Mouse (Mus musculus) erythroblast, embryonic 14.5 days (primary cell): ENCODE results near the gene Sned1. TPM values are rescaled to one million over a fixed set of nuclear protein-coding genes. Genes with fewer than 3 reads are reported as not detected.
"Not testable (repeated sequence)": the region's sequence is repeated elsewhere in the genome, so short reads cannot be mapped to it uniquely, and the experiment has no call there.

ENCODE experiments used
- H3K27me3 ChIP-seq: 2 replicates; pipeline ENCODE4 v1.6.1; 2012; ENCODE audit warnings: inconsistent platforms; ENCODE audit not compliant: control insufficient read depth
- H3K36me3 ChIP-seq: 2 replicates; pipeline ENCODE4 v1.6.1; 2012; ENCODE audit warnings: mild to moderate bottlenecking, inconsistent platforms; ENCODE audit not compliant: control insufficient read depth
- H3K4me1 ChIP-seq: 2 replicates; pipeline ENCODE4 v1.6.1; 2012; ENCODE audit warnings: inconsistent platforms; ENCODE audit not compliant: control insufficient read depth
- H3K4me3 ChIP-seq: replicated peaks from 2 replicates; pipeline ENCODE3; 2012; ENCODE audit warnings: moderate library complexity, mild to moderate bottlenecking, inconsistent platforms
- H3K9me3 ChIP-seq: 2 replicates; pipeline ENCODE4 v1.6.1; 2012; ENCODE audit warnings: low read length, inconsistent platforms, mixed read lengths; ENCODE audit not compliant: control insufficient read depth
- GATA1 ChIP-seq: IDR thresholded peaks from 2 replicates; pipeline ENCODE4 v1.6.1; 2012; ENCODE audit warnings: low read length, inconsistent platforms, mixed read lengths
- TAL1 ChIP-seq: IDR thresholded peaks from 3 replicates; pipeline ENCODE4 v1.6.1; 2012; ENCODE audit warnings: low read length, inconsistent platforms, mixed read lengths
- polyA plus RNA-seq: library from polyadenylated mRNA; stranded (reverse); fragments of >175 nt; gene quantifications from 2 replicates; pipeline ENCODE4 v1.2.3, GENCODE M21; 2012

Sned1 gene
- polyA plus RNA-seq, 1 experiment: not detected

DNA sequence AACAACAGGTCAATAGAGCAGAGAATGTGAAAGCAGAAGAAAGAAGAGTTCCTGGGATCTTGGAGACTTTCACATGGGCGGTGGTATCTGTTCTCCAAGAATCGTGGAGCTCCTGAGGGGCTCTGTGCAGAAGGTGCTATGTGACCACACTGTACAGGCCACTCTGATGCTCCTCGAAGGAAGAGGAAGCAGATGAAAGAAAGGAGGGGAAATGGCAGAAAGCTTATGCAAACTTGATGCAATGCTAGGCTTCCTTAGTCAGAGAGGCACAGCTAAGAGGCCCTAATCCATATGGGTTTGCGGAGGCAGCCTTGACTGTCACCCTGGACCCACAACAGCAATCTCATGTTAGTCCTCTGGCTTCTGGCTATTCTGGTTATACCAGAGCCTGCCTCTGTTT, 55.3 kb downstream of the Sned1 start:
- Histone ChIP-seq H3K27me3 (no peaks in the 10 kb centered on the region), H3K4me3 (no peak overlapping the region), H3K4me1 (no peaks in the 10 kb centered on the region), H3K36me3 (peaks cover 4% of the 10 kb centered on the region), H3K9me3 (no peaks in the 10 kb centered on the region)
- TF ChIP-seq TAL1 (no peak), GATA1 (no peak)

DNA sequence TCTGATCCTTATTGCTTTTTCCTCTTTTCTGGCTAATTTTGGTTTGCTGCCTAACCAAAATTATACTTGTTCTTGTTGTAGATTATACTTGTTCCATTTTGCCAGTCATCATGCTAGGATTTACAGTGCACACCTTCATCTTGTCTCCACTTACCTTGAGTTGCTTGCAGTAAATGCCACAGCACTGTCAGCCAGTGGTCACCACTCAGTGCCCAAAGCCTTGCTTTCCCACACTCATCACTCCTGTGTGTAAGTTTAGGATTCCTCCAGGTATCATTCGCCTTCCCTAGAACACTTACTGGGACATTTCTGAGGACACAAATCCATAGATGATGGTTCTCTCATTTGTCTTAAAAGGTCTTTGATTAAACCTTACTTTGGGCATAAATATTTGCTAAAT, 56.0 kb downstream of the Sned1 start:
- no peak overlapping the region for H3K4me3 ChIP-seq
- H3K9me3 ChIP-seq: no peaks in the 10 kb centered on the region
- no peaks in the 10 kb centered on the region for H3K4me1 ChIP-seq
- no peaks in the 10 kb centered on the region for H3K27me3 ChIP-seq
- peaks cover 9% of the 10 kb centered on the region for H3K36me3 ChIP-seq
- TF ChIP-seq GATA1 (no peak), TAL1 (no peak)

DNA sequence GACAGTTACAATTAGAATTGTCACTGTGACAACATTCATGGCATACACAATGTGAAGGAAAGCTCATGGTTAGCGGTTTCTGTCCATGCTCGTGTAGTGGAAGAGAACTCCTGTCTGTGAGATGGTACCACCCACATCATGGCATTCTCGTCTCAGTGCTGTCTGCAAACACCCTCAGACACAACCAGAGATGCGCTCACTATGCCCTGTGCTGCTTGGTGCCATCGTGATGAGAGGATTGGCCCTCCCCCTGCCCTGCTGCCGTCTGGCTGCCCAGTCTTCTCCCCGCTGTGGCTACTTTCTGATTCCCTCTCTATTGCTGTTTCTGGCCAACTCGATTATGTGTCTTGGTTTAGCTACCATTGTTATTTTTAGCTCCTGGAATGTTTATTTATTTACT, 56.4 kb downstream of the Sned1 start:
- Histone ChIP-seq H3K36me3 (peaks cover 12% of the 10 kb centered on the region), H3K27me3 (no peaks in the 10 kb centered on the region), H3K4me3 (no peak overlapping the region), H3K4me1 (no peaks in the 10 kb centered on the region), H3K9me3 (no peaks in the 10 kb centered on the region)
- TF ChIP-seq TAL1 (no peak), GATA1 (no peak)

DNA sequence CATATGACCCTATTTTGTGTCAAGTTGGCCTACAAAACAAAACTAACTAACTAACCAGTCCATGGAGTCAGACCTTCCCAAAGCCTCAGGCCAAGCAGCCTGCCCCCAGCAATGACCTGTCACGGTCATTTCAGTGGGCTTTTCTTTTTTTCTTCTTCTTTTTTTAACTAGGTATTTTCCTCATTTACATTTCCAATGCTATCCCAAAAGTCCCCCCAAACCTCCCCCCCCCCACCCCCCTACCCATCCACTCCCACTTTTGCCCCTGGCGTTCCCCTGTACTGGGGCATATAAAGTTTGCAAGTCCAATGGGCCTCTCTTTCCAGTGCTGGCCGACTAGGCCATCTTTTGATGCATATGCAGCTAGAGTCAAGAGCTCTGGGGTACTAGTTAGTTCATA, 58.9 kb downstream of the Sned1 start:
- H3K27me3 ChIP-seq, H3K9me3 ChIP-seq, H3K4me1 ChIP-seq, H3K4me3 ChIP-seq: not testable (repeated sequence)
- peaks cover 31% of the 10 kb centered on the region for H3K36me3 ChIP-seq

DNA sequence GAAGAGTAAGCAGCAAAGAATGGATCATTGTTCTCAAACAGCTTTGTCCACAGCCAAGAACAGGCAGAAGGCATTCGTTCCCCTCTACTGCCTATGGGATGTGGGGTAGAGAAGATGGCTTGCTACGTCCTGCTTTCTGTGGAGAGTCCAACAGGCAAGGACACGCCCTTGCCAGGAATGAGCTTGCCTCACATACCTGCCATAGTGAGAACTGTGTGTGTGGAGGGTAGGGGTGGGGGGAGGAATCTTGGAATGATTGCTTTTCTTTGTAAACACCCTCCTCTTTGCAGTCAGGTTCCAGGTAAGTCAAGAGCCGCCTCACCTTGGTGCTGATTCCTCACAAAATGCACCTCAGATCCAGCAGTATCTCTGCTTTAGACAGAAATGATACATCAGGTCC, 64.2 kb downstream of the Sned1 start:
- Histone ChIP-seq H3K27me3 (no peaks in the 10 kb centered on the region), H3K4me3 (no peak overlapping the region), H3K4me1 (peaks cover 11% of the 10 kb centered on the region), H3K36me3 (peaks cover 82% of the 10 kb centered on the region), H3K9me3 (no peaks in the 10 kb centered on the region)
- TF ChIP-seq GATA1: no peak
- TF ChIP-seq TAL1: no peak

DNA sequence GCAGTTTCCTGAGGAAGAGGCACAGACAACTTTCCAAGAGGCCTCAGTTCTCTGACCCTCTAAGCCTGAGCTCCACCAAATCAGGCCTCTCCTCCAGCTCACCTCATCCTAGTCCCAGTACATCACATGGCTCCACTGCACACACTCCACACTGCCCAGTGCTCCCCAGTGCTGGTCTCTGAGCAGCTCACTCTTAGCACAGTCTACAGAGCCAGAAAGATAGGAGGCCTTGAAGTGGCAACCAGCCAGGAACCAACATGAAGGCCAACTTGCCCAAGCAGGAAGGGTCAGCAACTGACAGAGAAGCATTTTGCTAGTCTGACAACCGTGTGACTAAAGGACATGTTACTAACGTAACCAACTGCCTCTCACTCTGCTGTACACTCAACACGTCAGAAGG, 64.9 kb downstream of the Sned1 start:
- Histone ChIP-seq H3K36me3 (peaks cover 84% of the 10 kb centered on the region), H3K27me3 (no peaks in the 10 kb centered on the region), H3K4me3 (no peak overlapping the region), H3K9me3 (no peaks in the 10 kb centered on the region), H3K4me1 (peaks cover 19% of the 10 kb centered on the region)
- TF ChIP-seq TAL1: no peak
- no peak for TF ChIP-seq GATA1

DNA sequence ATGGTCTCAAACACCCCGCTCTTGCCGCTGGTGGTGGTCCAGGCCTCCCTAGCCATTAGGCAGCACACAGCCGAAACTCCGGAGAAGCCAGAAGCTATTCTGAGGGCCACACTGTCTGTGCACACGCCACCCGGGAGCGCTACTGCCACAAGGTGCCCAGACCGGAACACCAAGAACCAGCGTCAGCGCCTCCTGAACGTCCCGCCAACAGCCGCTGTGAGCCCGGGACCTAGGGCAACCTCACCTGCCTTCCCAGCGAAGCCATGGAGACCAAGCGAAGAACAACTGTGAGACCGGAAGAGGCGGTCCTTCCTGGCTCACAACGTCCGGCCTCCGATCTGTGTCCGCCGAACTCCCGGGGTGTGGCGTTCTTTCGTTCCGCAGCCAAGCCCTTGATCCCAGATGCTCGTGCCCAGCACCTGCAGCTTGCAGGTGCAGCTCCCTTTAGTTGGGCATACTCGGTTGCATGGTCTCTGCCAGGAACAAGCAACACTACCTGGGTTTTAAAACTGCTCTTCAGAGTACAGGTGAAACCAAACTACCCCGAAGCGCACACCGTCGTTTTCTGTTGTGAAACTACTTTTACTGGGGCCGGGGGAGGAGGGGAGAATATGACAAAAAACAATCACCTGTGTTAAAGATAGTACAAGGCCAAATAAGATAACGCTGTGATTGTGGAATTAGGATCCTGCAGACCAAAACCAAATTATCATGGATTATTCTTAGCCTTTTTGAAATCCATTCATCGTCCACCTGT, 70.1 kb downstream of the Sned1 start, which contains the start of gene Mterf4:
Mterf4 (minus strand) TSS at position 335 of the 757 bp plus-strand sequence.
- TF ChIP-seq TAL1: no peak
- TF ChIP-seq GATA1: no peak
- H3K4me3 ChIP-seq: peak within 1 kb of the TSS; percentile 77
- peaks cover 24% of the 10 kb centered on the region for H3K4me1 ChIP-seq
- peaks cover 65% of the 10 kb centered on the region for H3K36me3 ChIP-seq
- H3K9me3 ChIP-seq: no peaks in the 10 kb centered on the region
- no peaks in the 10 kb centered on the region for H3K27me3 ChIP-seq

DNA sequence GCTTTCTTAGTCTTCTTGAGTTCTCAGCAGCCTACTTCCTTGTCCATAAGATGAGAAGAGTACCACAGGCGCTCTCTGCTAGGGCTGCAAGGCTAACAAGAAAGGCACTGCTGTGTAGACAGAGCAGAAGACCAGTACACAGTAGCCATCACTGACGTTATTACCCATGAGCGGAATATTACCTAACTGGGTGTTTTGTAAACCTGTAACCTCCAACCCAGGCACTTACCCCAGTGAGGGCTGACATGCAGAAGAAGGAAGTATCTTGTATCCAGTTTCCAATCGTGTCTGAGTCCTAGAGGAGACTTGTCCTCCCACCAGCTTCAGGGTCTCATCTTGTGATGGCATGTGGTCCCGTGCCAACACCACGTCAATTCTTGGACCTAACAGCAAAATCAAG, 88.3 kb downstream of the Sned1 start:
- no peaks in the 10 kb centered on the region for H3K27me3 ChIP-seq
- no peaks in the 10 kb centered on the region for H3K9me3 ChIP-seq
- no peak overlapping the region for H3K4me3 ChIP-seq
- no peak for TF ChIP-seq GATA1
- no peak for TF ChIP-seq TAL1
- H3K4me1 ChIP-seq: no peaks in the 10 kb centered on the region; the same call in 1 of the 2 replicates
- peaks cover 98% of the 10 kb centered on the region for H3K36me3 ChIP-seq

DNA sequence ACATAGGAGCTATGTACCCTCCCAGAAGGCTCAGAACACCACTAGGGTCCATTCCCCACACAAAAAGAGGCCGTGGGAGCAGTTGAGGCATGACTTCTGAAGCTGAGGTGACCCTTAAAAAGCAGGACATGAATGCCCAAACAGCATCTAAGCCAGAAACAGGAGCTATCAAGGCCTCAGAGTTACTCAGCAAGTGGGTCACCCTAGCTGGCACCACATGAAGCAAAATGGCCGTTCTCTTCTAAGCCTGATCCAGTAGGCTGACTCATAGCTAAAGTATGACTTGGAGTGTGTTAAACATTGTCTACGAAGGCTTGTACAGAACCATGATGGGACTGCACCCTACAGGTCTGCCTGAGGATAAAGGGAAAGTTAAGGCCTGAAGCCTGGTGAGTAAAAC, 90.8 kb downstream of the Sned1 start:
- peaks cover 97% of the 10 kb centered on the region for H3K36me3 ChIP-seq

DNA sequence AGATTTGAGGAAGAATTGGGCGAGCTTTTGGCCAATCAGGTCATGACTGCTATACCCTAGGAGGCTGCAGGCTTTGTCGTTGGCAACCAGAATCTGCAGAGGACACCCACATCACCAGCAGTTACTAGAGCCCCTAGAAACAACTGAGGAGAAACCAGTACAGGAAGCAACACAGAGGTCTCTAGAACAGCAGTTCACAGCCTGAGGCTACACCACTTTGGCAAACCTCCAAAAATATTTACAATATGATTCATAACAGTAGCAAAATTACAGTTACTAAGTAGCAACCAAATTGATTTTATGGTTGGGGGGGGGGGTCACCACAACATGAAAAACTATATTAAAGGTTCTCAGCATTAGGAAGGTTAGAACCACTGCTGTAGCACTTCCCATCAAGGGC, 99.0 kb downstream of the Sned1 start:
- peaks cover 96% of the 10 kb centered on the region for H3K36me3 ChIP-seq
- no peaks in the 10 kb centered on the region for H3K9me3 ChIP-seq
- H3K4me3 ChIP-seq: no peak overlapping the region
- H3K4me1 ChIP-seq: peaks cover 5% of the 10 kb centered on the region
- no peaks in the 10 kb centered on the region for H3K27me3 ChIP-seq
- TF ChIP-seq GATA1 (no peak), TAL1 (no peak)

More for the DNA sequence above, 90.8 kb downstream of the Sned1 start:
- H3K27me3 ChIP-seq: no peaks in the 10 kb centered on the region
- H3K4me3 ChIP-seq: no peak overlapping the region
- TF ChIP-seq GATA1 (no peak), TAL1 (no peak)
- H3K4me1 ChIP-seq: no peaks in the 10 kb centered on the region; the same call in 1 of the 2 replicates
- no peaks in the 10 kb centered on the region for H3K9me3 ChIP-seq
